Mouse (Mus musculus) heart, embryonic 14.5 days (tissue): ENCODE measurements at regions not wholly inside any gene's neighbourhood (a gene's known extent, or its start where the extent isn't known, plus 50 kb on each side); places are given as distances from the start of the nearest gene placed in this dataset.
A peak's percentile ranks its signal among the peaks of the same experiment; 100 is the strongest.

ENCODE experiments used
- ATAC-seq: fragments of 200-750 bp; cut with Nextera tagmentation; 2 replicates; pipeline ENCODE4 v1.8.0; 2017; ENCODE audit warnings: low read depth, moderate TSS enrichment; ENCODE audit not compliant: insufficient number of reproducible peaks, insufficient read depth, low FRiP score
- H3K27ac ChIP-seq, 2 experiments: fragments of 200-500 bp in 1 of 2; fragments of 300-500 bp in 1 of 2; sonication (generic) in 1 of 2; replicated peaks in 1 of 2; 2 replicates each; pipeline ENCODE4 v1.5.1; 2012 to 2014; ENCODE audit warnings: low read depth in 2 of 2, low read length in 2 of 2, control low read depth in 1 of 2, mild to moderate bottlenecking in 1 of 2, mixed read lengths in 1 of 2; ENCODE audit not compliant: control insufficient read depth in 1 of 2, insufficient read depth in 1 of 2
- H3K27me3 ChIP-seq: fragments of 300-500 bp; sonication (generic); 2 replicates; pipeline ENCODE4 v1.6.1; 2014; ENCODE audit warnings: mild to moderate bottlenecking, low read length, control low read depth; ENCODE audit not compliant: control insufficient read depth, insufficient read depth
- H3K36me3 ChIP-seq: fragments of 300-500 bp; sonication (generic); 2 replicates; pipeline ENCODE4 v1.6.1; 2014; ENCODE audit warnings: mild to moderate bottlenecking, control low read depth, low read length, mixed read lengths; ENCODE audit not compliant: control insufficient read depth, insufficient read depth
- H3K4me1 ChIP-seq, 2 experiments: fragments of 200-500 bp in 1 of 2; fragments of 300-500 bp in 1 of 2; sonication (generic) in 1 of 2; 2 replicates each; pipeline ENCODE4 v1.6.1; 2012 to 2014; ENCODE audit warnings: low read length in 2 of 2, control low read depth in 1 of 2, mixed read lengths in 1 of 2; ENCODE audit not compliant: control insufficient read depth in 2 of 2, insufficient read depth in 2 of 2
- H3K4me2 ChIP-seq: fragments of 300-500 bp; sonication (generic); 2 replicates; pipeline ENCODE4 v1.6.1; 2014; ENCODE audit warnings: mild to moderate bottlenecking, low read length
- H3K4me3 ChIP-seq, 2 experiments: fragments of 200-500 bp in 1 of 2; fragments of 300-500 bp in 1 of 2; sonication (generic) in 1 of 2; 2 replicates each; pipeline ENCODE4 v1.5.1; 2012 to 2014; ENCODE audit warnings: low read length in 2 of 2, mild to moderate bottlenecking in 2 of 2, control low read depth in 1 of 2, low read depth in 1 of 2, moderate library complexity in 1 of 2; ENCODE audit not compliant: control insufficient read depth in 1 of 2, insufficient read depth in 1 of 2
- H3K9ac ChIP-seq: fragments of 300-500 bp; sonication (generic); 2 replicates; pipeline ENCODE4 v1.6.1; 2014; ENCODE audit warnings: mild to moderate bottlenecking, low read length
- H3K9me3 ChIP-seq: fragments of 300-500 bp; sonication (generic); 2 replicates; pipeline ENCODE4 v1.6.1; 2016; ENCODE audit warnings: low read length, control low read depth; ENCODE audit not compliant: control insufficient read depth
- WGBS: fragments of 180-500 bp; shearing (Covaris S2); extraction: QIAGEN DNeasy Blood & Tissue Kit; methylation state at CpG from one replicate; pipeline ENCODE4 v1.1.7; 2014; 5-methylcytosine and 5-hydroxymethylcytosine counted together

- 81% methylated on average over 4 of the region's 4 CpGs for WGBS
- ATAC-seq, result no peak
Measured at GRCm38 (mm10) chr1:121090628-121091027, 241.8 kb downstream of the Insig2 start.

GRCm38 (mm10) chr1:121092870-121093269, 239.5 kb downstream of the Insig2 start:
- Histone ChIP-seq H3K9me3 (no peaks in the 10 kb centered on the region), H3K27ac (no peak overlapping the region), H3K4me1 (peaks cover 0 to 9% of the 10 kb centered on the region in 2 experiments; a peak in 1 of 4 replicates), H3K4me2 (no peak overlapping the region), H3K36me3 (no peaks in the 10 kb centered on the region), H3K27me3 (peaks cover 4% of the 10 kb centered on the region; the same call in 1 of the 2 replicates), H3K9ac (no peak overlapping the region), H3K4me3 (no peak overlapping the region)
- 53% methylated on average over 5 of the region's 5 CpGs for WGBS
- ATAC-seq, result no peak

More at GRCm38 (mm10) chr1:121090628-121091027, 241.8 kb downstream of the Insig2 start:
- Histone ChIP-seq H3K4me1 (no peaks in the 10 kb centered on the region), H3K4me2 (no peak overlapping the region), H3K27ac (no peak overlapping the region), H3K9me3 (no peaks in the 10 kb centered on the region), H3K9ac (no peak overlapping the region), H3K36me3 (no peaks in the 10 kb centered on the region), H3K27me3 (no peaks in the 10 kb centered on the region), H3K4me3 (no peak overlapping the region)

- 7% methylated on average over 28 of the region's 28 CpGs for WGBS
- Histone ChIP-seq H3K9ac (peak overlapping the region; percentile 62), H3K4me1 (peaks cover 0 to 9% of the 10 kb centered on the region in 2 experiments; a peak in 1 of 4 replicates), H3K4me3 (peak overlapping the region; percentile 36 to 40), H3K4me2 (peak overlapping the region; percentile 82), H3K27ac (0 out of 4 replicates have a peak overlapping the region, but pooled peaks of 1 of the 2 experiments have one; percentile 6), H3K9me3 (no peaks in the 10 kb centered on the region), H3K36me3 (no peaks in the 10 kb centered on the region), H3K27me3 (peaks cover 5% of the 10 kb centered on the region; the same call in 1 of the 2 replicates)
- ATAC-seq, result no peak
Measured at GRCm38 (mm10) chr1:121096551-121097550, 235.5 kb downstream of the Insig2 start.

GRCm38 (mm10) chr1:121111776-121112344, 220.5 kb downstream of the Insig2 start:
- Histone ChIP-seq H3K4me2 (no peak overlapping the region), H3K4me3 (no peak overlapping the region), H3K4me1 (no peaks in the 10 kb centered on the region), H3K27me3 (no peaks in the 10 kb centered on the region), H3K9me3 (no peaks in the 10 kb centered on the region), H3K36me3 (no peaks in the 10 kb centered on the region), H3K9ac (no peak overlapping the region), H3K27ac (no peak overlapping the region)
- ATAC-seq, result no peak
- 65% methylated on average over 4 of the region's 4 CpGs for WGBS

- WGBS, result 62% methylated on average over 1 of the region's 1 CpGs
- Histone ChIP-seq H3K27me3 (no peaks in the 10 kb centered on the region), H3K36me3 (no peaks in the 10 kb centered on the region), H3K4me3 (no peak overlapping the region), H3K27ac (no peak overlapping the region), H3K9me3 (no peaks in the 10 kb centered on the region), H3K4me2 (no peak overlapping the region), H3K9ac (no peak overlapping the region), H3K4me1 (no peaks in the 10 kb centered on the region)
- ATAC-seq, result no peak
Measured at GRCm38 (mm10) chr1:121112464-121112863, 219.9 kb downstream of the Insig2 start.

GRCm38 (mm10) chr1:121116626-121117025, 215.8 kb downstream of the Insig2 start:
- Histone ChIP-seq H3K4me1 (no peaks in the 10 kb centered on the region), H3K27ac (no peak overlapping the region), H3K27me3 (no peaks in the 10 kb centered on the region), H3K4me3 (no peak overlapping the region), H3K9ac (no peak overlapping the region), H3K36me3 (no peaks in the 10 kb centered on the region), H3K4me2 (no peak overlapping the region), H3K9me3 (no peaks in the 10 kb centered on the region)
- ATAC-seq, result no peak
- WGBS, result 67% methylated on average over 5 of the region's 5 CpGs

GRCm38 (mm10) chr1:121123436-121123835, 209.0 kb downstream of the Insig2 start:
- H3K4me2 ChIP-seq, result no peak overlapping the region
- no peak for ATAC-seq
- no peak overlapping the region for H3K9ac ChIP-seq
- H3K4me1 ChIP-seq, result no peaks in the 10 kb centered on the region
- H3K27ac ChIP-seq, result no peak overlapping the region
- no peaks in the 10 kb centered on the region for H3K36me3 ChIP-seq
- H3K4me3 ChIP-seq, result no peak overlapping the region
- H3K9me3 ChIP-seq, result no peaks in the 10 kb centered on the region
- no peaks in the 10 kb centered on the region for H3K27me3 ChIP-seq
